In genomic region chr3:36531979-36532542, GRCm38 (mm10) we compare ENCODE assay signal across 7 mouse cellular contexts. TPM values are rescaled to one million over a fixed set of nuclear protein-coding genes. Genes with fewer than 3 reads are reported as not detected.
DNase-seq lines count a peak whose midpoint lies in the region; ATAC-seq and TF ChIP-seq lines count a peak whose summit lies in the region.

No protein-coding gene starts in this region.

- H3K9ac ChIP-seq in forebrain, embryonic 15.5 days (replicated peaks) = no peak overlapping the region
- H3K9ac ChIP-seq in liver, embryonic 13.5 days = no peak overlapping the region
- no peak overlapping the region for H3K9ac ChIP-seq in stomach, embryonic 15.5 days

- H3K36me3 ChIP-seq in thymus, adult 2 months (ENCODE audit: control insufficient read depth, insufficient read depth, low read length) = no peaks in the 10 kb centered on the region
- H3K36me3 ChIP-seq in forebrain, embryonic 15.5 days = no peaks in the 10 kb centered on the region
- no peaks in the 10 kb centered on the region for H3K36me3 ChIP-seq in liver, embryonic 13.5 days
- no peaks in the 10 kb centered on the region for H3K36me3 ChIP-seq in stomach, embryonic 15.5 days

- H3K9me3 ChIP-seq in forebrain, embryonic 15.5 days = no peaks in the 10 kb centered on the region
- H3K9me3 ChIP-seq in liver, embryonic 13.5 days (replicated peaks) = no peaks in the 10 kb centered on the region
- no peaks in the 10 kb centered on the region for H3K9me3 ChIP-seq in stomach, embryonic 15.5 days

- H3K27ac ChIP-seq in thymus, adult 2 months (ENCODE audit: control insufficient read depth, insufficient read depth, low read length) = no peak overlapping the region
- H3K27ac ChIP-seq in forebrain, embryonic 15.5 days (replicated peaks) = no peak overlapping the region
- no peak overlapping the region for H3K27ac ChIP-seq in liver, embryonic 13.5 days
- no peak overlapping the region for H3K27ac ChIP-seq in stomach, embryonic 15.5 days

- no peaks in the 10 kb centered on the region for H3K4me1 ChIP-seq in thymus, adult 2 months (replicated peaks; ENCODE audit: control insufficient read depth, insufficient read depth, low read length)
- H3K4me1 ChIP-seq in forebrain, embryonic 15.5 days = peaks cover 21% of the 10 kb centered on the region
- 0 out of 2 replicates have a peak, but pooled peaks cover 3% of the 10 kb centered on the region for H3K4me1 ChIP-seq in liver, embryonic 13.5 days (replicated peaks)
- 0 out of 2 replicates have a peak, but pooled peaks cover 6% of the 10 kb centered on the region for H3K4me1 ChIP-seq in stomach, embryonic 15.5 days

- DNase-seq in thymus, adult 2 months = no peak
- no peak for DNase-seq in thymus, postnatal 14 days
- no peak for DNase-seq in liver, embryonic 13.5 days
- DNase-seq in gastrocnemius, postnatal 25 days = no peak
- no peak for DNase-seq in kidney, adult 18-20 months

- no peak for TF ChIP-seq POLR2A in thymus, adult 2 months (IDR thresholded peaks at IDR 0.05; ENCODE audit: control insufficient read depth, extremely low read depth, insufficient read depth, low read length, poor library complexity)

- ATAC-seq in forebrain, embryonic 15.5 days (replicated peaks) = no peak
- no peak for ATAC-seq in liver, embryonic 13.5 days (ENCODE audit: low read depth)
- no peak for ATAC-seq in stomach, embryonic 15.5 days (ENCODE audit: insufficient read depth, low FRiP score, low read depth)

- 0 out of 2 replicates have a peak overlapping the region, but pooled peaks have one; percentile 4 for H3K4me3 ChIP-seq in thymus, adult 2 months (ENCODE audit: control insufficient read depth, insufficient read depth, low read length)
- H3K4me3 ChIP-seq in forebrain, embryonic 15.5 days = peak overlapping the region; percentile 19
- H3K4me3 ChIP-seq in liver, embryonic 13.5 days (replicated peaks) = peak overlapping the region; percentile 43
- H3K4me3 ChIP-seq in stomach, embryonic 15.5 days (replicated peaks) = peak overlapping the region; percentile 38

- H3K4me2 ChIP-seq in forebrain, embryonic 15.5 days (replicated peaks) = peak overlapping the region; percentile 25
- peak overlapping the region; percentile 56 for H3K4me2 ChIP-seq in liver, embryonic 13.5 days
- peak overlapping the region; percentile 58 for H3K4me2 ChIP-seq in stomach, embryonic 15.5 days

- no peak for TF ChIP-seq CTCF in thymus, adult 2 months (IDR thresholded peaks at IDR 0.05; ENCODE audit: borderline replicate concordance, control insufficient read depth, extremely low read depth, insufficient read depth, low read length, poor library complexity)

- H3K27me3 ChIP-seq in thymus, adult 2 months (ENCODE audit: control insufficient read depth, insufficient read depth, low read length) = no peaks in the 10 kb centered on the region; the same call in 1 of the 2 replicates
- H3K27me3 ChIP-seq in forebrain, embryonic 15.5 days = no peaks in the 10 kb centered on the region
- peaks cover 28% of the 10 kb centered on the region for H3K27me3 ChIP-seq in liver, embryonic 13.5 days
- H3K27me3 ChIP-seq in stomach, embryonic 15.5 days (replicated peaks) = no peaks in the 10 kb centered on the region

- 5% methylated on average over 18 of the region's 18 CpGs for WGBS in thymus, adult 2 months
- 21% methylated on average over 18 of the region's 18 CpGs for WGBS in forebrain, embryonic 15.5 days
- 8% methylated on average over 18 of the region's 18 CpGs for WGBS in liver, embryonic 13.5 days (ENCODE audit: insufficient replicate concordance)
- WGBS in stomach, embryonic 15.5 days = 4% methylated on average over 18 of the region's 18 CpGs

RNA-seq across cellular contexts. Expression of gene Gm11549, which starts 10.4 kb away (rescaled TPM):
- 0.22 and 0.30 TPM in 2 replicates for polyA plus RNA-seq in thymus, adult 2 months (2012; rRNA removed)
- polyA plus RNA-seq in forebrain, embryonic 15.5 days (2015; fragmentation: Nextera tagmentation; extraction: Ambion mirVana) = 0.36 and 0.43 TPM in 2 replicates
- polyA plus RNA-seq in liver, embryonic 13.5 days (2015; fragmentation: Nextera tagmentation; extraction: Ambion mirVana) = not detected in 2 replicates
- polyA plus RNA-seq in stomach, embryonic 15.5 days (2015; fragmentation: Nextera tagmentation; extraction: Ambion mirVana) = 0.18 and 0.19 TPM in 2 replicates
- total RNA-seq in gastrocnemius, postnatal 25 days (2021) = not detected

RNA-seq across cellular contexts. Expression of gene Exosc9, which starts 20.3 kb away (rescaled TPM):
- 8.3 and 11.4 TPM in 2 replicates for polyA plus RNA-seq in thymus, adult 2 months (2012; rRNA removed)
- polyA plus RNA-seq in forebrain, embryonic 15.5 days (2015; fragmentation: Nextera tagmentation; extraction: Ambion mirVana) = 84.6 and 86.7 TPM in 2 replicates
- 56.8 and 57.3 TPM in 2 replicates for polyA plus RNA-seq in liver, embryonic 13.5 days (2015; fragmentation: Nextera tagmentation; extraction: Ambion mirVana)
- 51.7 and 64.3 TPM in 2 replicates for polyA plus RNA-seq in stomach, embryonic 15.5 days (2015; fragmentation: Nextera tagmentation; extraction: Ambion mirVana)
- 10 to 100 TPM; 13.5 to 15.0 TPM for total RNA-seq in gastrocnemius, postnatal 25 days (2021)

RNA-seq across cellular contexts. Expression of gene Ccna2, which starts 39.9 kb away (rescaled TPM):
- polyA plus RNA-seq in thymus, adult 2 months (2012; rRNA removed) = 196 and 359 TPM in 2 replicates
- 90.1 and 101 TPM in 2 replicates for polyA plus RNA-seq in forebrain, embryonic 15.5 days (2015; fragmentation: Nextera tagmentation; extraction: Ambion mirVana)
- 240 and 308 TPM in 2 replicates for polyA plus RNA-seq in liver, embryonic 13.5 days (2015; fragmentation: Nextera tagmentation; extraction: Ambion mirVana)
- 170 and 178 TPM in 2 replicates for polyA plus RNA-seq in stomach, embryonic 15.5 days (2015; fragmentation: Nextera tagmentation; extraction: Ambion mirVana)
- 1 to 10 TPM in 1 of 2 experiments, under 1 TPM in 1; 0.97 to 1.3 TPM for total RNA-seq in gastrocnemius, postnatal 25 days (2021)

RNA-seq across cellular contexts. Expression of gene 1810062G17Rik, which starts 56.3 kb away (rescaled TPM):
- polyA plus RNA-seq in thymus, adult 2 months (2012; rRNA removed) = 1.2 and 1.5 TPM in 2 replicates
- 0.20 TPM in 1 of 2 replicates, not detected in the other for polyA plus RNA-seq in forebrain, embryonic 15.5 days (2015; fragmentation: Nextera tagmentation; extraction: Ambion mirVana)
- polyA plus RNA-seq in liver, embryonic 13.5 days (2015; fragmentation: Nextera tagmentation; extraction: Ambion mirVana) = 0.85 and 0.90 TPM in 2 replicates
- polyA plus RNA-seq in stomach, embryonic 15.5 days (2015; fragmentation: Nextera tagmentation; extraction: Ambion mirVana) = 2.2 TPM in 2 replicates
- total RNA-seq in gastrocnemius, postnatal 25 days (2021) = not detected

RNA-seq across cellular contexts. Expression of gene Anxa5, which starts 56.4 kb away (rescaled TPM):
- polyA plus RNA-seq in thymus, adult 2 months (2012; rRNA removed) = 374 and 442 TPM in 2 replicates
- polyA plus RNA-seq in forebrain, embryonic 15.5 days (2015; fragmentation: Nextera tagmentation; extraction: Ambion mirVana) = 51.5 and 56.2 TPM in 2 replicates
- 68.6 and 70.2 TPM in 2 replicates for polyA plus RNA-seq in liver, embryonic 13.5 days (2015; fragmentation: Nextera tagmentation; extraction: Ambion mirVana)
- polyA plus RNA-seq in stomach, embryonic 15.5 days (2015; fragmentation: Nextera tagmentation; extraction: Ambion mirVana) = 291 and 311 TPM in 2 replicates
- total RNA-seq in gastrocnemius, postnatal 25 days (2021) = 10 to 100 TPM; 50.7 to 67.3 TPM
